Mouse (Mus musculus): ENCODE measurements around the gene Plk3. TPM values are rescaled to one million over a fixed set of nuclear protein-coding genes. Genes with fewer than 3 reads are reported as not detected.

The Plk3 gene
- polyA plus RNA-seq (2017; shearing (Covaris generic)): 10 to 100 TPM; 13.4 to 19.8 (median 18.8) TPM

DNA sequence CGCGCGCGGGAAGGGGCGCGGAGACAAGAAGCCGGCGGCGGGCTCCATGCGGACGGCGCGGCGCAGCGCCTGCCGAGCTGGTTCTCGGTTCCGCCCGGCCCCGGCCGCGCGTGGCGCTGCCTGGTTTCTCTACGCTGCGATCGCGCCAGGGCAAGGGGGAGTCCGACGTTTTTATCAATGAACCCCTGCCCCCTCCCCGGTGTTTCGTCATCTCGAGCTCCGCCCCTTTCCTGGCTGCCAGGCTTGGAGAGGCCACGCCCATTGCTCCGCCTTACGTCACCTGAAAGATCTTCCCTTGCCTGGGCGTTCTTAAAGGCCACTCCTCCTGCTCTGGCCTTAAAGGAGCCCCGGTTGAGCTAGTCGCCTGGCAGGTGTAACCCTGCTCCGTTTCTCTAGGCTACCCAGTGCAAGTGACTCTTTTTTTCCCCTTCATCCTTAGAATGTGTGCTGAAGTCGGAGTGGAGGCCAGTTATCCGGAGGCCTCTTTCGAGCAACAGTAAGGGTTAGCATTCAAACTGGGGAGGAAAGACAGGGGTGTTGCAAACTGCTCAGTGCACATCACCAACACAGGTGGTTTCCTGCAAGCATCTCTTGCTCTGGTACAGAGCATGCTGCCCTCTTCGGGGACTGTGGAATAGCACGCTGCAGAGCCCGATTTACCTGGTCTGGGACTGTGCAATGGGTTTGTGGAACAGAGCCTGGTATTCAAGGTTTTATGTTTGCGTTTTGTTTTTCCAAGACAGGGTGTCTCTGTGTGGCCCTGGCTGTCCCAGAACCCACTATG lies at the start of gene Plk3:
Gene Plk3 (minus strand): TSS at position 147 of the 784 bp plus-strand sequence.
- peak; percentile 92 for ATAC-seq

- ATAC-seq: peak; percentile 27
These were observed 49.0 kb upstream of the Plk3 start for GRCm38 (mm10) chr4:117182759-117183096.

GRCm38 (mm10) chr4:117181863-117182758 lies 48.3 kb upstream of the Plk3 start, which contains the start of gene Kif2c:
TSS of gene Kif2c (minus strand) at chr4:117182639.
- peak; percentile 100 for ATAC-seq

DNA sequence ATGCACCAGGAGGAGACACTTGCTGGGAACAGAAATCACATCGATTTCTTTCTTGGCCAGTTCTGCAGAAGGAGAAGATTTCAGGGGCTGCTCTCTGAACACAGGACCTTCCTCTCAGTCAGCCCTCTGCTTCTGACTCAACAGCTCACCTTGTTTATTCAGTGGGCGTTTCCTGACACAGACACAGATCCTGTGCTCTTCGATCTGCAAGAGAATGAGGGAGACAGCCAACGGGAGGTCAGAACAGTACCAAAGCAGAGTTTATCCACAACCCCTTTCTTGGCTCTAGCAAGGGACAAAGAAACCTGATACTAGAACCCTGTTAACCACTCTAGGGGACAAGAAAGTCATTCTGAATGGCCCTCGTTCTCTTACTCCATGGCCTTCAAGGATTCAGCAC lies 36.2 kb upstream of the Plk3 start:
- no peak for ATAC-seq

DNA sequence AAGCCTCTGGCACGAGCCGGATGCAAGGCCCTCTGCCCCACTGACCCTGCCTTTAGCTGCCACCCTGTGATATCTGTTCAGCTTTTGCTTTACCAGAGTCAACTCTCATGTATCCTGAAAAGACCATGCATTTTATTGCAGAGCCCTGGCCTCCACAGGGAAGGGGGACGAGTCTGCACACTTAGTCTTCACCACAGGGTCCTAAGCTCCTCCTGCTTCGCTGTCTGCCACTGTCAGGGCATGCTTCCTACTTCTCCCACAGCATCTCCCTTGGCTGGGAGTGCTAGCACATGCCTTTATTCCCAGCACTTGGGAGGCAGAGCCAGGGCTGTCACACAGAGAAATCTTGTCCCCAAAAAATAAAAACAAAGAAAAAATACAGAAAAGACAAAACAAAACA lies 27.4 kb upstream of the Plk3 start:
- no peak for ATAC-seq

GRCm38 (mm10) chr4:117159666-117160065 lies 25.9 kb upstream of the Plk3 start:
- no peak for ATAC-seq

GRCm38 (mm10) chr4:117156372-117156771 lies 22.6 kb upstream of the Plk3 start:
- no peak for ATAC-seq

DNA sequence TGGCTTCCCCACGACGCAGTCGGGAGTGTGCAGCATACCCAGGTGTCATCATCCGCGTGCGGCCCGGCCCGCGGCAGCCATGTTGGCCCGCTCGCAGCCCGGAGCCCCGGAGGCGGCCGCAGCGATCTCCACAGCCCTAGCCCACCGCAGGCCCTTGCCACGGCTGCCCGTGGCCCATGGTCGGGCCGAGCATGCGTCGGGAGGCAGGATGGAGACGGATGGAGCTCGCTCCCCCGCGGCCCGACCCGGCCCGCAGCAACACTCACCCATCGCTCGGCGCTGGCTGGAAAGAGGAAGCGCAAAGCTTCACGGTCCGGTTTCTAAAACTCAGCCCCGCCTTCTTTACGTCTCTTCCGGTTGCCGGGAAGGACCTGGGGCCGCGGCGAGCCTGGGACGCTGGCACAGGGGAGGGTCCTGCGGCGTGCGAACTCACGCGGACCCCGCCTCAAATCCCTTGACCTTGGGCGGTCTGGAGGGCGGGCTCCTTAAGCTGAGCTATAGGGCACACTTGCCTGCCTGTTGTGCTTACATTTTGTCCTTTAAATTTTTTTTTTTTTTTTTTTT lies 22.1 kb upstream of the Plk3 start, which contains the start of gene Rps8:
Gene Rps8 (minus strand): TSS at position 452 of the 564 bp plus-strand sequence.
- peak; percentile 96 for ATAC-seq

GRCm38 (mm10) chr4:117155020-117155791 lies 21.4 kb upstream of the Plk3 start:
- no peak for ATAC-seq

DNA sequence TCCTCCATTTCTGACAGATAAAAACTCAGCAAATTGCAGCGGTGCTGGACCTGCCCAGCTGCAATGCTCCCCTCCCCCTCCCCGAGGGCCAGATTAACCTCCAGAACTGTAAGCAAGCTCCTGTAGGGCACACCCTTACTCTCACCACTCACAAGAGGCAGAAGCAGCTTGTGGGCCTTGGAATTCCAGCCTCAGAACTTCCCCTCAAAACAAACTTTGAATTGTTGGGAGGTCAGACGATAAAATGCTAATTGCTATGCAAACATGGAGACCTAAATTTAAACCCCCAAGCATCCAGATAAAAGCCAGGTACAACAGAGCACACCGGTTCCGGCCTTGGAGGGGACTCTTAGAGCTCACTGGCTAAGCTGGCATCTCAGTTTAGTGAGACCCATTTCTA lies 19.0 kb upstream of the Plk3 start:
- no peak for ATAC-seq

DNA sequence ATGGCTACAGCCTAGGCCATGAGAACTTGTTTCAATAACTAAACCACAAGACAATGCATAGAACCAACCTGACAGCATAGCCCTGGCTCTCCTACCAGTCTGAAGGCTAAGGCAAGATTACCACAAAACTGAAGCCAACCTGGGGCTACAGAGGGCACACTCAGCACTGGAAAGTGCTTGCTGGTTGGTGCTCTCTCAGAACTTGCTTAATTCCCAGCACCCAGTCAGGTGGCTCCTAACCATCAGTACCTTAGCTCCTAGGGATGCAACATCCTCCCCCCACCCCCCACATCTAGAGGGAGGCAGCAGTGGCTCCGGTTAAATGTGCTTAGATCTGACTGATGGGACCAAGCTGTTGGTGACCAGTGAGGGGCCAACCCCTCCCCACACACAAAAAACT lies 17.7 kb upstream of the Plk3 start:
- ATAC-seq: no peak

GRCm38 (mm10) chr4:117150212-117150733 lies 16.5 kb upstream of the Plk3 start:
- no peak for ATAC-seq

DNA sequence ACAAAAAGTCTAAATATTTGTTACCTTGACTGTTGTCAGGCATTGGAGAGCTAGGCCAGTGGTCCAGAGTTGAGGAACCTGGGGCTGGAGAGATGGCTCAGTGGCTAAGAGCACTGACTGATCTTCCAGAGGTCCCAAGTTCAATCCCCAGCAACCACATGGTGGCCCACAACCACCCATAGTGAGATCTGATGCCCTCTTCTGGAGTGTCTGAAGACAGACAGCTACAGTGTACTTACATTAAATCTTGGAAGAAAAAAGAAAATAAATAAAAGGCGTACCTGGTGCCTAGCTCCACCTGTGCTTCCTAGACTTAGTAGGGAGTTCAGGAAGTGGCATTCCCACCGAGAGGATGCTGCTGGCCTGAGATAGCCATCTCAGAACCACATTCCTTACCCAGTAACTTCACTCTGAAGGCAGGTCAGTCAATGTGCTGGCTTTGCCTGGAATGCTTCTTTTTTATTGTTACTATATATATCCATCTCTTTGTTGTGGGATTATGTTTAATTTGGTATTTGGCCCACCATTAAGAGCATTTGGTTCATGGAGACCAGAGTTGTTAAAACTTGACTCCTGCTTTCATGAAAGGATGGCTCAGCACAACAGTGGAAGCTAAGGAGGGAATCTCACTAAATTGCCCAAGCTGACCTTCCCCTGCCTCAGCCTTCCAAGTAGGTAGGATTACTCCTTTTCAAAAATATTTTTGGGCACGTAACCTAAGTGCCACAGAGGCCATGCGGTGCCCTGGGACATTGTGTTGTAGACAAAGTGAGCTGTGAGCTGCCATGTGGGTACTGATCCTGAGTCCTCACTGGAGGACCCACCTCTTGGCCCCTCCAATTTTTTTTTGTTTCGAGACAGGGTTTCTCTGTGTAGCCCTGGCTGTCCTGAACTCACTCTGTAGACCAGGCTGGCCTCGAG lies 15.8 kb upstream of the Plk3 start:
- ATAC-seq: no peak

GRCm38 (mm10) chr4:117148815-117149214 lies 15.1 kb upstream of the Plk3 start:
- ATAC-seq: no peak

- no peak for ATAC-seq
These were observed 14.4 kb upstream of the Plk3 start for GRCm38 (mm10) chr4:117148047-117148713.

DNA sequence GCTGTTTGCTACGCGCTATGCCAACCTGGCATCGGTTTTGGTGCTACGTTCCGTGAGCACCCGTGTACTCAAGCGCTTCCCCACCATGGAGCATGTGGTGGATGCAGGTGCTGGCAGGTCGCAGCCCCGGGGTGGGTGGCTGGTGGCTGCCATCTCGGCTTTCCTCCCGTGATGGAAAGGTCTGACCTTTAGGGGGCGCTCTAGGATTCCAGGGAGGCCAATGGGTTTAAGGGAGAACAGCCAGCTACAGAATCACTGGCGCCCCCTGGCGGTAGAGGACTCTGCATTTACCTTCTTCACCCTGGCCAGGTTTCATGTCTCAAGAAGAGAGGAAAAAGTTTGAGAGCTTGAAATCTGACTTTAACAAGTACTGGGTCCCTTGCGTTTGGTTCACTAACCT lies 12.4 kb upstream of the Plk3 start:
- ATAC-seq: peak; percentile 70

GRCm38 (mm10) chr4:117145248-117145647 lies 11.5 kb upstream of the Plk3 start:
- ATAC-seq: no peak

- no peak for ATAC-seq
These were observed 9.3 kb upstream of the Plk3 start for GRCm38 (mm10) chr4:117143023-117143422.

GRCm38 (mm10) chr4:117140613-117141012 lies 6.8 kb upstream of the Plk3 start:
- no peak for ATAC-seq

DNA sequence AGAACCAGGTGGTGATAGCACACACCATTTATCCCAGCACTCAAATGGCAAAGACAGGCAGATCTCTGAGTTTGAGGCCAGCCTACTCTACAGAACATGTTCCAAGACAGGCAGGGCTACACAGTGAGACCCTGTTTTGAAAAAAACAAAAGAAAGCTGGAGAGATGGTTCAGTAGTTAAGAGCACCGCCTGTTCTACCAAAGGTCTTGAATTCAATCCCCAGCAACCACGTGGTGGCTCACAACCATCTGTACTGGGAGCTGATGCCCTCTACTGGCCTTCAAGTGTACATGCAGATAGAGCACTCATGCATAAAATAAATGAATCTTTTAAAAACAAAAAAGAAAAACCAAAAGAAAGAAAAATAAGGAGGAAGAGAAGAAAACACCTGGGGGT lies 5.5 kb upstream of the Plk3 start:
- peak; percentile 85 for ATAC-seq

Measured in inflammation-experienced regulatory T-cells, adult 6 months (primary cell).